ENCODE assay signal across 8 mouse cellular contexts in the genomic region with DNA sequence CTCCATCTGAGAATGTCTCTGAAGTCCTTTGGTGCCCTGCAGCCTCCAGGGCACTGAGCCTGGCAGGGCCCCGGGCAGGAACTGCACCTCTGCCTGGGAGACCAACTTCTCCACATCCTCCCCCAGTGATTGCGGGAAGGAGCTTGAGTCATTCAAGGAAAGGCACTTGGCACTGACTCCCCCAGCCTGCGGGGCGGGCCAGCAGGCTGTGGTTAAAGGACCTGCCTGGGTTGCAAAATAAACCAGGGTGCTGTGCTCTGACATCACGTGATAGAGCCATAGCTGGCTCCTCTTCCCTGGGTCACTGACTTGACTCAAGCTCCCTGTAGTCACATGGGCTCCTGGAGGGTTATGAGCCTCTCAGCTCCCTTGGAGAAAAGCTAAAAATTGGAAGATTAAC.
A peak's percentile ranks its signal among the peaks of the same experiment; 100 is the strongest.
DNase-seq lines count a peak whose midpoint lies in the region; ATAC-seq and TF ChIP-seq lines count a peak whose summit lies in the region.

No protein-coding gene starts in this region.

- no peak overlapping the region for H3K4me3 ChIP-seq in kidney, postnatal 0 days (replicated peaks; ENCODE audit: low read depth, low read length)
- H3K4me3 ChIP-seq in myocyte, result no peak overlapping the region

- H3K9ac ChIP-seq in kidney, postnatal 0 days (ENCODE audit: low read depth, low read length), result no peak overlapping the region

- H3K27me3 ChIP-seq in kidney, postnatal 0 days (ENCODE audit: insufficient read depth, low read length), result no peaks in the 10 kb centered on the region
- H3K27me3 ChIP-seq in myocyte (ENCODE audit: control insufficient read depth, insufficient read depth, insufficient read length), result no peaks in the 10 kb centered on the region

- no peaks in the 10 kb centered on the region for H3K36me3 ChIP-seq in kidney, postnatal 0 days (ENCODE audit: insufficient read depth, low read length)
- no peaks in the 10 kb centered on the region for H3K36me3 ChIP-seq in myocyte (ENCODE audit: control insufficient read depth, insufficient read depth)

- peak; percentile 21 for DNase-seq in left cerebral cortex, adult 11 months (ENCODE audit: low spot score)
- DNase-seq in left cerebral cortex, postnatal 4 days, result no peak
- peak; percentile 65 to 68 for DNase-seq in adrenal gland, postnatal 36 days
- peak; percentile 12 for DNase-seq in kidney, postnatal 0 days (ENCODE audit: low spot score)
- DNase-seq in right cerebral cortex, postnatal 25 days, result no peak
- no peak for DNase-seq in spleen, adult 18-20 months
- no peak for DNase-seq in layer of hippocampus, postnatal 25 days (ENCODE audit: extremely low spot score in 1 of 2, low spot score in 1 of 2)

- no peak for TF ChIP-seq POLR2A in myocyte (IDR thresholded peaks at IDR 0.05; ENCODE audit: insufficient read length, low read depth)

- H3K27ac ChIP-seq in kidney, postnatal 0 days, result no peak overlapping the region

- H3K79me2 ChIP-seq in myocyte (ENCODE audit: control insufficient read depth, insufficient read depth), result no peaks in the 10 kb centered on the region

- H3K4me2 ChIP-seq in kidney, postnatal 0 days (ENCODE audit: low read length), result no peak overlapping the region
- no peak overlapping the region for H3K4me2 ChIP-seq in myocyte (ENCODE audit: low read depth)

- peak; percentile 43; the same call in 1 of the 2 replicates for ATAC-seq in kidney, postnatal 0 days (replicated peaks; ENCODE audit: low FRiP score, low read depth)

- intact Hi-C loops in left cerebral cortex, postnatal 4 days (cut with DNase I), result no loop called here

- H3K4me1 ChIP-seq in kidney, postnatal 0 days (replicated peaks; ENCODE audit: insufficient read depth, low read length), result peaks cover 5% of the 10 kb centered on the region; the same call in 1 of the 2 replicates

- 39% methylated on average over 5 of the region's 5 CpGs for WGBS in kidney, postnatal 0 days

- no peaks in the 10 kb centered on the region for H3K9me3 ChIP-seq in kidney, postnatal 0 days (replicated peaks; ENCODE audit: low read length)

- no peak for TF ChIP-seq CTCF in kidney, postnatal 0 days (IDR thresholded peaks at IDR 0.05; ENCODE audit: low read depth)

- no peak overlapping the region for H3ac ChIP-seq in myocyte (ENCODE audit: control insufficient read depth, insufficient read length)

TF ChIP-seq in myocyte, 11 proteins besides CTCF, POLR2A, EP300 and RAD21:
- no peak for TF ChIP-seq E2F4 (IDR thresholded peaks at IDR 0.05; ENCODE audit: insufficient read depth)
- TF ChIP-seq USF1 (IDR thresholded peaks at IDR 0.05; ENCODE audit: low read depth), result peak; percentile 71
- no peak for TF ChIP-seq CEBPB (IDR thresholded peaks at IDR 0.05; ENCODE audit: insufficient read depth, poor library complexity, severe bottlenecking)

Comparison
In these comparisons a context has a peak if more than half of its experiments do, and no peak if none do; other contexts are left out.
1. DNase-seq: peak in left cerebral cortex, adult 11 months (single experiment), adrenal gland, postnatal 36 days (2 of 2) and kidney, postnatal 0 days (single experiment); none in left cerebral cortex, postnatal 4 days (single experiment), right cerebral cortex, postnatal 25 days (single experiment), spleen, adult 18-20 months (0 of 2) and layer of hippocampus, postnatal 25 days (0 of 2).